Mouse (Mus musculus) neural tube, embryonic 11.5 days (tissue): ENCODE data around the gene Syce2. TPM values are rescaled to one million over a fixed set of nuclear protein-coding genes. Genes with fewer than 3 reads are reported as not detected.

ENCODE experiments used
- ATAC-seq: fragments of 200-750 bp; cut with Nextera tagmentation; 2 replicates; pipeline ENCODE4 v1.8.0; 2017; ENCODE audit warnings: moderate number of reproducible peaks, mild to moderate bottlenecking, moderate TSS enrichment, moderate library complexity; ENCODE audit not compliant: insufficient read depth, low FRiP score, low TSS enrichment
- DNase-seq: peaks from one replicate; pipeline ENCODE4 v3.0.0-alpha.2; 2015; ENCODE audit warnings: low spot score
- H3K27ac ChIP-seq: fragments of 300-500 bp; sonication (generic); 2 replicates; pipeline ENCODE4 v1.5.1; 2014; ENCODE audit warnings: low read depth, mild to moderate bottlenecking, low read length
- H3K27me3 ChIP-seq: fragments of 300-500 bp; sonication (generic); 2 replicates; pipeline ENCODE4 v1.6.1; 2014; ENCODE audit warnings: mild to moderate bottlenecking, low read length, mixed read lengths; ENCODE audit not compliant: control insufficient read depth, insufficient read depth
- H3K36me3 ChIP-seq: fragments of 300-500 bp; sonication (generic); 2 replicates; pipeline ENCODE4 v1.6.1; 2014; ENCODE audit warnings: mild to moderate bottlenecking, low read length, moderate library complexity, mixed read lengths; ENCODE audit not compliant: control insufficient read depth, insufficient read depth
- H3K4me1 ChIP-seq: fragments of 300-500 bp; sonication (generic); 2 replicates; pipeline ENCODE4 v1.6.1; 2014; ENCODE audit warnings: low read length, mixed read lengths; ENCODE audit not compliant: control insufficient read depth, insufficient read depth
- H3K4me2 ChIP-seq: fragments of 300-500 bp; sonication (generic); 2 replicates; pipeline ENCODE4 v1.6.1; 2014; ENCODE audit warnings: low read depth, mild to moderate bottlenecking, moderate library complexity
- H3K4me3 ChIP-seq: fragments of 300-500 bp; sonication (generic); 2 replicates; pipeline ENCODE4 v1.5.1; 2014; ENCODE audit warnings: low read depth, low read length
- H3K9ac ChIP-seq: fragments of 300-500 bp; sonication (generic); 2 replicates; pipeline ENCODE4 v1.6.1; 2014; ENCODE audit warnings: mild to moderate bottlenecking, low read length
- H3K9me3 ChIP-seq: fragments of 300-500 bp; sonication (generic); 2 replicates; pipeline ENCODE4 v1.6.1; 2016; ENCODE audit warnings: low read length; ENCODE audit not compliant: control insufficient read depth
- WGBS: fragments of 180-500 bp; shearing (Covaris S2); extraction: QIAGEN DNeasy Blood & Tissue Kit; methylation state at CpG from one replicate; pipeline ENCODE4 v1.1.7; 2014; 5-methylcytosine and 5-hydroxymethylcytosine counted together
- polyA plus RNA-seq: library from polyadenylated mRNA; unstranded; fragments of >200 nt; fragmentation: Nextera tagmentation; extraction: Ambion mirVana; gene quantifications from 2 replicates; pipeline ENCODE4 v1.2.1, GENCODE M21; 2014

Syce2 gene
- polyA plus RNA-seq, 1 experiment from 2014 or later: 50.5 TPM

DNA sequence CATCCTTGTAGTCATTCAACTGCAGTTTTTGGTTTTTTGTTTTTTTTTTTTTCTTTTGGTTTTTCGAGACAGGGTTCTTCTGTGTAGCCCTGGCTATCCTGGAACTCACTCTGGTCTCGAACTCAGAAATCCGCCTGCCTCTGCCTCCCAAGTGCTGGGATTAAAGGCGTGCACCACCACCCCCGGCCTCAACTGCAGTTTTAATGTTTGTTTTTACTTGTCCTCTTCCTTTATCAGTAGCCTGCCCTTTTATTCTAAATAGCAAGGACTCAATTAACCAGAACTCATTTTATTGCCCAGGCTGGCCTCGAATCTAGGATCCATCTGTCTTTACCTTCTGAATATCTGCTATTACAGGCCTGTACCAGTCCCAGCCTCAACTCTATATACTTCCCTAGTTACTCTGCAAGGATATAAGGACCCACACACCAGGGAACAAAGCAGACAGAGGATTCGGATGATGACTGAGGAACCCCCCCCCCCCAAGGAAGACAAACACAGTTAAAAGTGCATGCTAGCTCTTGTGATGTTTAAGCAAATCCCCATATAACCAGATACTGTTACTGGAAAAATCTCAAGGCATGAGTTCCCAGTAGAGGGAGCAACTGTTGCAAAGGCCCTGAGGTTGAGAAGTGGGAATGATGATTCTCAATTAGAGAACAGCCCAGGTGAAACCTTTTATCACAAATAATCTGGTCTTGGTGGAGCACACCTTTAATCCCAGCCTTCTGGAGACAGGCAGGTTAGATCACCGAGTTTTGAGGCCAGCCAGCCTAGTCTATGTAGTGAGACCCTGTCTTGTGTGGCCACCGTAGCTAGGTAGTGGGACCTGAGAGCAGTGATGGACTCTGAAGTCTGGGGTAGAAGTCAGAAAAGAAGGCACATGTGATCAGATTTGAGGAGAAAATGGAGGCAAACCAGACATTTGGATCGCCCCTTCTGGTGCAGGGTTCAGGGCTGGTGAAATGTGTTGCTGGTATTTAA lies 38.9 kb upstream of the Syce2 start:
- DNase-seq: no peak
- H3K27ac ChIP-seq: peak overlapping the region; percentile 93
- 70% methylated on average over 10 of the region's 10 CpGs for WGBS

DNA sequence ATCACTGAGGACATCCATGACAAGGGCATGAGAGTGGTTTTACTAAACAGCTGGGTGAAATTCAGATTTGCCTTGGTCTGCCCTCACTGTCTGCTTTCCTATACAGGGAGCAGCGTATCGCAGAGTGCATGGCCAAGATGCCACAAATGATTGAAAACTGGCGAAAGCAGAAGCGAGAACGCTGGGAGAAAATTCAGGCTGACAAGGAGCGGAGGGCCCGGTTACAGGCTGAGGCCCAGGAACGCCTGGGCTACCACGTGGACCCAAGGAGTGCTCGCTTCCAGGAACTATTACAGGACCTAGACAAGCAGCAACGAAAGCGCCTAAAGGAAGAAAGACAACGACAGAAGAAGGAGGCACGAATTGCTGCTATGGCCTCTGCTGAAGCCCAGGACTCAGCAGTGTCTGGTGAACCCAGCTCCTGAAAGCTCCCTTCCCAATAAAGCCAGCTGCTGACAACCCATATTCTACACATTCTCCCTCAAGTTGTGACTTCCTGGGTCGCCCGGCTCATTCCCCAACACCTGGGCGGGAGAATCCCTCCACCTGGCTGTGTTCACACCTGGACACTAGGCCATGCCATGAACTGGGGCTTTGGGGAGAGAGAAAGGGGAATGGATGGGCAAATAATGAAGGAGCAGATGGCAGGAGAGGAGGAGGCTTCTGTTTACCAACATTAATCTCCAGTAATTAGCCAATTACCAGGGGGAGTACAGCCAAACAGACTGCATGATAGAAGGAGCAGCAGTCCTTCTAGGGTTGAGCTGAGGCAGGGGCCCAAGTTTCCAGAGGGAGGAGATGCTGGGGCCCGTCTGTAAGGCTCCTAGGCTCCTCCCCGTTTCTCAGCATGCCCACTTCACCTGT lies 37.7 kb upstream of the Syce2 start:
- no peak for DNase-seq
- no peaks in the 10 kb centered on the region for H3K9me3 ChIP-seq
- no peak overlapping the region for H3K4me3 ChIP-seq
- no peak overlapping the region for H3K4me2 ChIP-seq
- WGBS: 89% methylated on average over 19 of the region's 19 CpGs
- H3K4me1 ChIP-seq: peaks cover 11% of the 10 kb centered on the region
- no peaks in the 10 kb centered on the region for H3K27me3 ChIP-seq
- no peak overlapping the region for H3K9ac ChIP-seq
- no peak overlapping the region for H3K27ac ChIP-seq
- no peak for ATAC-seq
- H3K36me3 ChIP-seq: peaks cover 9% of the 10 kb centered on the region

More for the DNA sequence above, 38.9 kb upstream of the Syce2 start:
- H3K4me1 ChIP-seq: peaks cover 10% of the 10 kb centered on the region
- H3K27me3 ChIP-seq: no peaks in the 10 kb centered on the region
- no peak for ATAC-seq
- peak overlapping the region; percentile 63 for H3K4me2 ChIP-seq
- peak overlapping the region; percentile 99 for H3K9ac ChIP-seq
- no peaks in the 10 kb centered on the region for H3K9me3 ChIP-seq
- peaks cover 9% of the 10 kb centered on the region for H3K36me3 ChIP-seq
- H3K4me3 ChIP-seq: peak overlapping the region; percentile 95

DNA sequence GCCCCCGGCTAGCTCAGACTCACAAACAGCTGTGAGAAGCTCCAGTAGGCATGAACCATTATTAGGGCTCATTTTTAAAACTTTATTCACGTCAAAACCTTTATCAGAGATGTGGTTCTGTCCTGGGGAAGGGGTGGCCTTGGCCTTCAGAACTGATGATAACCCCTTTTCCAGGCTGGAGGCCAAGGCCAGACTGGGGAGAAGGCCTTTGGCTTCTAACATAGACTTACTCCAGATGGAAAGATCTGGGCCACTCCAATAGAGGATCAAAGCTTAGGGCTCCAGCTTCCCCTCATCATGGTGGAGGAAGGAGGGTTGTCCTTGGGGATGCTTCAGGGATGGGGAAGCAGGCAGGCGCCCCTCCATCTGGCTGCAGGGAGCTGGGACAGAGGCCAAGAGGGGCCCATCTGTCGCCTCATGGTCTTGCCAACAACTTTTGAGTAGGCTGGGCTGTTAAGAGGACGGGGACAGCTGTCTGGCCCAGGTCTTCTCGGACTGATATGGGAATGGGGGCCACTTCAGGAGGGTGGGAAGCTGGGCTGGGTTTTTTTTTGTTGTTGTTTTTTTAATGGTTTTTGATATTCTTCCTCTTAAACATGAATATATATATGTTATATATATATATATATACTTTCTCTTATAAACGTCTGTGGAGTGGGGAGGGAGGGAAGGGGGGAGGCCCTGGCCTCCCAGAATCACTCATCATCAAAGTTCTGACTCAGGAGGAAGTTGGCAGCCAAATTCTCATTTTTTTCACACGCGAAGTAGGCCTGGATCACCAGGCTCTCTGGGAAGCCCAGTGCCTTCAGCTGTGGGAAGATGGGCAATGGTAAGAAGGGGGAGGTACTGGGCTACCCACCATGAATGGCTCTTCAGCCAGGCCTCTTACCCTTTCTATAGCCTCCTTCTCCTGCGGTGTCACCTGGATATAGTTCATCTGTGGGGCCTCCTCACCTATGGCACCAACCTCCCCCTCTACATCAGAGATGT lies 36.8 kb upstream of the Syce2 start:
- H3K27ac ChIP-seq: no peak overlapping the region
- peaks cover 9% of the 10 kb centered on the region for H3K36me3 ChIP-seq
- WGBS: 87% methylated on average over 10 of the region's 10 CpGs
- H3K4me2 ChIP-seq: no peak overlapping the region
- H3K4me1 ChIP-seq: peaks cover 12% of the 10 kb centered on the region
- H3K9ac ChIP-seq: no peak overlapping the region
- DNase-seq (no peak), ATAC-seq (no peak)
- H3K4me3 ChIP-seq: no peak overlapping the region
- no peaks in the 10 kb centered on the region for H3K27me3 ChIP-seq
- no peaks in the 10 kb centered on the region for H3K9me3 ChIP-seq

DNA sequence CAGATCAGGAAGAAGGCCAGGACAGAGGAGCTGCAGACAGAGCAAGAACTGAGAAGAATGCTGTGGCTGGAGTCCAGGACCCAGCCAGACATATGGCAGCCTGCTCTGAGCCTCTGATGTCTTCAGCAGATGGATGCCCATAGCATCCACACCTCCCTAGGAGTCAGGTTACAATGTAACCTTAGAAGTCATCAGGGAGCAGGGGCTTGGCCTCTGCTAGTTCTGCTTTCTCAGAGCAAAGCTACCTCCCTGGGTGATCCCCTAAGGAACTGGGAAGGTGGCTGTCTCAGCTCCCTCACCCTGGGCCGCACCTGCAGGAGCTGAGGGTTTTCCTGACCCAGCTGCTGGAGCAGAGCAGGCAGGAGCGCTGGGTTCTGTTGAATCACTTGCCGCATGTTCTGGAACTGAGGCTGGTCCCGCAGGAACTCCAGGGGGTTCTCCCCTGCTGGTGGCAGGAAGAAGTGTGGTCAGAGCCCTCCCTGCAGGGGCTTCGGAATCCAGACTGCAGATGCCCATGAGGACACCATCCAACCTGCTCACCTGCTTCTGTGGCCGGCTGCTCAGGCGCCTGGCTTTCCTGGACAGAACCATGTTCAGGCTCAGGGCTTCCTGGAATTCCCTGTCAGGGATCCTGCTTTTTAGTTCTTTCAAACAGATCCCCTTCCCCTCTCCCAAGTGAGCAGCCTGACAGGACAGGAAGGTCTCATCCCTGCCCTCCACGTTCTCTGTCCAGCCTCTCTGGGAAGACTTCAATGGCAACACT lies 34.6 kb upstream of the Syce2 start:
- no peaks in the 10 kb centered on the region for H3K9me3 ChIP-seq
- ATAC-seq: no peak
- H3K9ac ChIP-seq: no peak overlapping the region
- 52% methylated on average over 8 of the region's 8 CpGs for WGBS
- H3K4me3 ChIP-seq: no peak overlapping the region
- H3K36me3 ChIP-seq: peaks cover 15% of the 10 kb centered on the region
- H3K27me3 ChIP-seq: no peaks in the 10 kb centered on the region
- H3K4me1 ChIP-seq: peaks cover 12% of the 10 kb centered on the region
- no peak overlapping the region for H3K27ac ChIP-seq
- peak; percentile 44 for DNase-seq
- H3K4me2 ChIP-seq: no peak overlapping the region; the same call in 1 of the 2 replicates

DNA sequence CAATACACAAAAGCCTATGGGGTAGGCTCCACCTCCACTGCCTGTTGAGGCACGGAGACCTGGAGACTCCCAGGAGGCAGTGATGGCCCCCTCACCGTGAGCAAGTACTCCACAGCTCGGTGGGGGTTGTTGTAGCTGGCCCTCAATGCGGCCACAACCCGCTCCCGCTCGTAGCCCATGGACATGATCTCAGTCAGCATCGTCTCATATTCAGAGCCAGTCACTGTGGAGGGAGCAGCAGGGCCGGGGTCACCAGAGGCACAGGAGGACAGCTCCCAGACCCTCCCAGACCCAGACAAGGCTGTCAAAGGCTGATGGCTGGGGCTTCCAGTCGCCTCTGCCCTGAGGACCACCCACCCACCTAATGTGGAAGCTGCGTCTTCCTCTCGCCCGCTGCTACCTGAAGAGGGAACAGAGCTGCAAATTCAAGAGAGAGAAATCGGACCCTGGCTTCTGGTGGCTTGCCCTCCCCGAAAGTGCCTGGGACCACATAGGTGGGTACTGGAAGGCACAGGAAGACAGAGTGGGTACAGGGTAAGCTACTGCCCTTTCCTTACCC lies 33.9 kb upstream of the Syce2 start:
- no peak overlapping the region for H3K4me2 ChIP-seq
- ATAC-seq: no peak
- no peak overlapping the region for H3K4me3 ChIP-seq
- peaks cover 12% of the 10 kb centered on the region for H3K4me1 ChIP-seq
- DNase-seq: no peak
- H3K9me3 ChIP-seq: no peaks in the 10 kb centered on the region
- no peak overlapping the region for H3K27ac ChIP-seq
- H3K9ac ChIP-seq: no peak overlapping the region
- 66% methylated on average over 15 of the region's 15 CpGs for WGBS
- peaks cover 21% of the 10 kb centered on the region for H3K36me3 ChIP-seq
- H3K27me3 ChIP-seq: no peaks in the 10 kb centered on the region

DNA sequence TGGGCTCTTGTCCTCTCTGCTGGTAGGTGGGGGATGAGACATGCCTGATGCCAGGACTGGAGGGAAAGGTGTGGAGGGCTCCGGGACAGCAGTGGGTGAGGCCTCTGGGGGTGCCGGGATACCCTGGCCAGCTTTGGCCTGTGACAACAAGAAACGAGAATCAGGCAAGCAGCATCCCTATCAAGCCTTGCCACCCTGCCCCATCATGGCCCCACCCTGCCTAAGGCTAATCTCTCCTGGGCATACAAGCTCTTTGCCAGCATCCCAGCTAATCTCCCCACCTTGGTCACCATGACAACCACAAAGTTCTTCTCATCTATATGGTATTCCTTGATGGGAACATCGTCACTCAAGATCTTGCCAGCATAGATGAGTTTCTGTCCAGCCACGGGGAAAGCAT lies 33.4 kb upstream of the Syce2 start:
- no peak overlapping the region for H3K4me2 ChIP-seq
- H3K4me1 ChIP-seq: peaks cover 7% of the 10 kb centered on the region; the same call in 1 of the 2 replicates
- no peaks in the 10 kb centered on the region for H3K27me3 ChIP-seq
- H3K9ac ChIP-seq: no peak overlapping the region
- no peak for DNase-seq
- H3K36me3 ChIP-seq: peaks cover 23% of the 10 kb centered on the region
- H3K9me3 ChIP-seq: no peaks in the 10 kb centered on the region
- WGBS: 87% methylated on average over 5 of the region's 5 CpGs
- no peak for ATAC-seq
- no peak overlapping the region for H3K27ac ChIP-seq
- H3K4me3 ChIP-seq: no peak overlapping the region

DNA sequence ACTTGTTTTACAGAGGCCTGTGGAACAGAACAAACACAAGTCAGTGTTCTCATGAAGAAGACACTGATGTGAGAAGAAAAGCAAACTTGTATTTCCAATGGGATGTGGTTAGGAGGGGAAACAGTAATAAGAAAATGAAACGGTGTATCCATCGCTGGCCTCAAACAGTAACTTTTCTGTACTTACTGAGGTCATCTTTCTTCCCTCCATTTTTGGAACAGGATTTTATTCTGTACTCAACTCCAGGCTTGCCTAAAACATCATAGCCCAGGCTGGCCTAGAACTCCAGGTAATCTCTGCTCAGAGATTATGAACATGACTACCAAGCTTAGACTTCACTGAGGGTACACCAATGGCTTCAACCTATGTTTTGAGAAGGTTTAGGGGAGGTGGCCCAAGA lies 32.5 kb upstream of the Syce2 start:
- H3K4me1 ChIP-seq: peaks cover 9% of the 10 kb centered on the region; the same call in 1 of the 2 replicates
- H3K9me3 ChIP-seq: no peaks in the 10 kb centered on the region
- no peak overlapping the region; the same call in 1 of the 2 replicates for H3K9ac ChIP-seq
- H3K36me3 ChIP-seq: peaks cover 32% of the 10 kb centered on the region
- peak overlapping the region; percentile 58 for H3K4me2 ChIP-seq
- DNase-seq (no peak), ATAC-seq (no peak)
- no peak overlapping the region for H3K27ac ChIP-seq
- 94% methylated on average over 2 of the region's 2 CpGs for WGBS
- H3K27me3 ChIP-seq: no peaks in the 10 kb centered on the region
- H3K4me3 ChIP-seq: peak overlapping the region; percentile 92
